Mouse (Mus musculus) right cerebral cortex, postnatal 10 days (tissue): ENCODE measurements around the gene Sez6.
A peak's percentile ranks its signal among the peaks of the same experiment; 100 is the strongest.

Source experiments
- DNase-seq, 2 experiments: peaks; one replicate each; pipeline ENCODE4 v3.0.0; 2021; ENCODE audit warnings: low spot score in 2 of 2

Gene Sez6

DNA sequence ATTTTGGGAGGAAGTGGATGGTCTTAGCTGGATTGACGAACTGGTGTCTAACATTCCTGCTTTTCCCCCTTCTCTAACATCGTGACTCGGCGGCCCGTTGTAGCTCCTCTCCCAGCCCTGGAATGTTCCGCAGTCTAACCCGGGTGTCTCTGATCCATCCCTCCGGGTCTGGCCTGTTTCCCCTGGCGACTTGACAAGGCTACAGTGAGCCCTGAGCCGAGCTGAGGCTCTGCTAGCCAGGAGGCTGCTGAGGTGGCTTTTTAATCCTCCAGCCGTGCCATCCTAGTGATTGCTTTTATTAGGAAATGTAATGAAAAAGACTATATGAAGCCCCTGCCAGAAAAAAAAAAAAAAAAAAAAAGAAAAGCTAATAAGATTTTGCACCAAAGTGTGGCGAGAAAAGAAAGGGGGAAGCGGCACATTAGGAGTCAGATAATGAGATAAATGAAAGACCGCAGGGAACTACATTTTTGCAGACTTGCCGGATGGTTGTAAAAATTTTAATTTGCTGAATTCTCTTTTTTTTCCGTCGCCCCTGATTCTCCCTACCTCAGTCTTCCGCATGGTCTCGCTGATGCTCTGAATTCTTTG lies 24.4 kb upstream of the Sez6 start:
- DNase-seq = peak in 1 of 2 experiments; percentile 61

GRCm38 (mm10) chr11:77906747-77907174 lies 23.8 kb upstream of the Sez6 start:
- no peak for DNase-seq

- DNase-seq = no peak
Measured at GRCm38 (mm10) chr11:77908468-77908867, 22.1 kb upstream of the Sez6 start.

- DNase-seq = peak; percentile 54 to 72
Measured at GRCm38 (mm10) chr11:77909376-77909775, 21.2 kb upstream of the Sez6 start.

GRCm38 (mm10) chr11:77909776-77910175 lies 20.8 kb upstream of the Sez6 start:
- DNase-seq = no peak

DNA sequence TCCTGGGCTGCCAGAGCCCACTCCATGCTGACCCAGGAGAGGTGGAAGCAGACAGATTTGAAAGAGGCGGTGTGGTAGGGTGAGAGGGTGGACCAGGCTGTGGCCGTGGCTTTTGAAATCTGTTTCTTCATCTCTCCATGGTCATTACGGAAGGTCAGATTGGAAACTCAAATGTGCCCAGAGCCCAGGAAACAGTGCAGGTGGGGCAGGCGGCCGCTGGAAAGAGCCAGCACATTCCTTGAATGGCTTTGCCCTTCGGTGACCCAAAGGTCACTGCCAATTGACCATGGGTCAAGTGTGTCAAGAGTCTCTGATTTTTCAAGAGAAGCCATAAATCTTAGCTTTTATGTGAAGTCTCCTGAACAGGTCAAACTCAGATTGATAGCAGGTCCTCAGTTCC lies 17.1 kb upstream of the Sez6 start:
- DNase-seq = no peak

GRCm38 (mm10) chr11:77914598-77915260 lies 15.9 kb upstream of the Sez6 start:
- no peak for DNase-seq

- no peak for DNase-seq
Measured at GRCm38 (mm10) chr11:77916741-77917140, 13.9 kb upstream of the Sez6 start.

GRCm38 (mm10) chr11:77917166-77917565 lies 13.4 kb upstream of the Sez6 start:
- no peak for DNase-seq

DNA sequence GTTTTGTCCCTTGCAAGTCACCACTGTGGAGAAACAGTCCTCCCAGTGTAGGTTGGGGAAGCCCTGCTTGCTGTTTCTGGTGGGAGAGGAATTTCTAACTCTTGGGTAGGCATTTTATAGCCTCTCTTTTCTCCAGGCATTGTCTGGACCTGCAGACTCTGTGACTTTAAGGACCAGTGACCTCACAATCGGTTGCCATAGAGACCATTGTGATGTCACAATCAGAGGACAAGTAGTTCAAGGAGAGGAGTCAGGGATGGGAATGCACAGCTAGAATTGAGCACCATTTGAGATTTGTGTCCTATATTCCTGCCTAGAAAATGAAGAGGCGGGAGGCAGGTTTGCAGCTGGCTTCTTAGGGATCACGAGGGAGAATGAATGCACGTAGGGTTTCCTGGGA lies 7.3 kb upstream of the Sez6 start:
- DNase-seq = no peak

DNA sequence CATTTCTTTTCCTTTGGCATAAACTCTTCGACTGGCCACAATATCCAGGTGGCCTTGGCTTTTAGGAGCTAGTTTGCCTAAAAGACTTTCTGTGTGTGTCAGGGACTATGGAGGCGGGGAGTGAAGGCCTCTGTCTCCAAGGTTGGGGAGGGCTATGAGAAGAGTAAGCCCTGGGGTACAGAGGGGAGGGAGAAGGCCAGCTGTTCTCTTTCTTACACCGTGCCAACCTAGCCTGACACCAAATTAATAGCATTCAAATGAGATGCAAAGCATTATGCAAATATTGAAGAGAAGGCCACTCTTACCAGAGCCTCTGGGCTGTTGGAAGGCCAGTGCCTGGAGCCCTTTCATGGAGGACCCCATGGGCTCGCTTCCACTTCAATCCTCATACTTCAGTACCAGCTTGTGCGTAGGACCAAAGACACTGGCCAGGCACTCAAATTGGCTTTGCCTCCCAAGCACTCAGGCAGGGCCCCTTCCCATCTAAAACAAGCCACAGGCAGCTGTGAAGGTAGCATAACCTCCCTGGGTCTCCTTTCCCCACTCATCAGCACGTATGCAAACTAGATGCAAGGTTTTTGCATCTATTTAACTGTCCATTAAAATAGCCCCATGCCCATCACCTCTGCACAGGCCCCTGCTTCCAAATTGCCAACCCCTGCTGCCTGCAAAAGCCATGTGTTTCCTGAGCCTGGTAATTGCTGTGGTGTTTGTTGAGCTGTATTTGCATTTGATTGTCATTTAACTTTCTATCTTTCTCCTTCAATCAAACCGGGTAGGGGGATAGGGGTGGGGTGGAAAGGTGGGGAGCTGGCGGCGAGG lies 4.6 kb upstream of the Sez6 start:
- no peak for DNase-seq

DNA sequence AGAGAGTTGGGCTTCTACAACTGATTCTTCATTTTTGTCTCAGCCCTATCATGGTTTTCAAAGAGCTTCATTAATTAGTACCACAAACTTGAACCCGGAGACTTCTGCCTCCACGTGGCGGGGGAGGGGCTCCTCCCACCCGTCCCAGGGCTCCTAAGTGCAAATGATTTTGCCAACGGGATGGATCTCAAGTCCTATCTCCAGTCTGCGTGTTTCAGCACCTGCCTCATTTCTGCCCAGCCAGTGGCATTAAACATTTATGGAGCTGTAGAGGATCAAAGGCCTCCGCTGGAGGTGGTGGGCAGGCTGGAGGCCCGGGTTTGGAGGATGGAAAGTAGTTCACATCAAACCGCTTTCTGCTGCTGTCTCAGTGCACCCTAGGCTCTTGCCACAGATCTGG lies 3.9 kb upstream of the Sez6 start:
- no peak for DNase-seq

DNA sequence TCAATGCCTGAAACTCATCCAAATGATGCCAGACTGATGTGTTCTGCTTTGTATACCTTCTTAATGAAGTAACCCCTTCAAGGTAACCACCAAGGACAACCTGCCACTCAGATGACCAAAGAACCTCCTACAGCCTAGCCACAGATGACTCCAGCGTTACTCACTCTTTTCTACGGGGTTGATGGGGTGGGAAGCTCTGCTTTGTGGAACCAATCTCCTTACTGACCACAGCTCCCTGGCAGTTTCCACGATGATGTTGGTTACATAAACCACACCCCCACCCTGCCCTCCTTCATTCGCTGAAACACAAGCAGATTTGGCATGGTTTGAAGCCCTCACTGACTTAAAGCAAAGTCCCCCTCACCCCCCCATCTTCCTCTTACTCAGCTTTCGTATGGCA lies 2.8 kb upstream of the Sez6 start:
- DNase-seq = no peak

- DNase-seq = no peak
Measured at GRCm38 (mm10) chr11:77931541-77932433, 1.2 kb downstream of the Sez6 start.

DNA sequence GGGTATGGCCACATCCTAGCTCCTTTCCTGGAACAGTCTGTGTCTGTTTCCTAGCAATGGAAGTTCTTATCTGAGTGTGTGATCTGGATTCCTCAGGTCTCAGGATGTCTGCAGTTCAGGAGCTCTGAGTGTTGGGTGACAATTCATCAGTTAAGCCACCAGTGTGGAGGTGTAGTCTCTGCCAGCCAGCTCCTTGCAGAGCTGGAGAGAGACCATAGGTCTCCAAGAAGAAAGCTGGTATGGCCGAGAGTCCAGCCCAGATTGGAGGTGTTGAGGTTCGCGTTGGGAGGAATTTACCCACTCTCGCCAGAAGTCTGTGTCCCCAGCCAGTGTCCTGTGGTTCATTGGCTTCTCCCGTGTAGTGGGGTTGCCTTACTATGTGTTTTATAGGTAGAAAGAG lies 2.0 kb downstream of the Sez6 start:
- no peak for DNase-seq

DNA sequence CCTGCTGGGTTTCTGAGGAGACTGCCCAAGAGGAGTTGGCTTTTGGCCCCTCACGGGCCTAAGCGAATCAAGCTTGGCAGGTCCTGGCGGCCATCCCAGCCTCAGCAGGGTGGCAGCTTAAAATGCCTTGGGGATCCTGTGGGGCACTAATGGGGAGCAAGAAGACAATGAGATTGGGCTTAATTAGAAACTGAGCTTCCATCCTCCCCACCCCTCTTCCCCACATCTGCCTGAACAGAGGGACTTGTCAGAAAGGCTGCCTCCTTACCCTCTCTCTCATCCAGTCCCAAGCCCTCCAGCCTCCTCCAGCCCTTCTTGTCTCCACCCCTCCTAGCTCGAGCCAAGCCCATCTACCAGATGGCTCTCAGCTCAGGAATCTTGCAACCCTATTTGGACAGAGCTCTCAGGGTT lies 3.5 kb downstream of the Sez6 start:
- DNase-seq = peak in 1 of 2 experiments; percentile 65

- no peak for DNase-seq
Measured at GRCm38 (mm10) chr11:77934568-77935311, 4.1 kb downstream of the Sez6 start.

DNA sequence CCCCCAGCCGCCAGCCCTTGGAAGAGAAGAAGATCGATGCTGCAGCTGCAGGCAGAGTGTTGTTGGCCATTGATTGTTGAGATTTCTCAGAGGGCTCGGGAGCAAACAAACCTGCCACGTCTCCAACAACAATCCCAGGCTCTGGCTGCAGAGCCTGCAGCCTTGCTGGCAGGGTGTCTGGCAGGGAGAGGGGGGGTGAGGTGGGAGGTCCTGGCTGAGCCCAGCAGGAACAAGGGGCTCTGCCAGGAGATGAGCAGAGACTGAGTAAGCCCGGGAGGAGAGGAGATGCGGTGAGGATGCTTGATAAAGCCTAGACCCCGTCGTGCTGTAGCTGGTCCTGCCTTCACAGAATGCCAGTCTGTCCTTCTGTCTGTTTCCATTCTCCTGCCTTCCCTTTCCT lies 6.2 kb downstream of the Sez6 start:
- DNase-seq = no peak

- no peak for DNase-seq
Measured at GRCm38 (mm10) chr11:77937649-77938410, 7.2 kb downstream of the Sez6 start.

- no peak for DNase-seq
Measured at GRCm38 (mm10) chr11:77942230-77942629, 11.6 kb downstream of the Sez6 start.
